ENCODE assay signal across 7 mouse cellular contexts in genomic region chr16:91484808-91485700, GRCm38 (mm10). TPM values are rescaled to one million over a fixed set of nuclear protein-coding genes. Genes with fewer than 3 reads are reported as not detected.
DNase-seq lines count a peak whose midpoint lies in the region; ATAC-seq lines count a peak whose summit lies in the region.

TSS of gene Ifnar1 (plus strand) at chr16:91485238.

- H3K27me3 ChIP-seq in embryonic facial prominence, embryonic 11.5 days (ENCODE audit: control insufficient read depth, insufficient read depth, low read length) = no peaks in the 10 kb centered on the region
- no peaks in the 10 kb centered on the region for H3K27me3 ChIP-seq in limb, embryonic 10.5 days (ENCODE audit: low read depth, poor library complexity, severe bottlenecking)
- H3K27me3 ChIP-seq in midbrain, embryonic 13.5 days = no peaks in the 10 kb centered on the region

- no peaks in the 10 kb centered on the region for H3K4me1 ChIP-seq in embryonic facial prominence, embryonic 11.5 days (ENCODE audit: control insufficient read depth, insufficient read depth, low read length)
- H3K4me1 ChIP-seq in limb, embryonic 10.5 days = peaks cover 12% of the 10 kb centered on the region
- peaks cover 33% of the 10 kb centered on the region for H3K4me1 ChIP-seq in midbrain, embryonic 13.5 days (replicated peaks)

- under 1% methylated on average over 60 of the region's 68 CpGs for WGBS in embryonic facial prominence, embryonic 11.5 days
- WGBS in limb, embryonic 10.5 days = under 1% methylated on average over 68 of the region's 68 CpGs
- under 1% methylated on average over 55 of the region's 68 CpGs for WGBS in midbrain, embryonic 13.5 days

- peak within 1 kb of the TSS; percentile 91 for H3K9ac ChIP-seq in embryonic facial prominence, embryonic 11.5 days (replicated peaks; ENCODE audit: low read length)
- H3K9ac ChIP-seq in midbrain, embryonic 13.5 days (replicated peaks) = peak within 1 kb of the TSS; percentile 97

- no peaks in the 10 kb centered on the region for H3K36me3 ChIP-seq in embryonic facial prominence, embryonic 11.5 days (replicated peaks; ENCODE audit: control insufficient read depth, insufficient read depth, low read depth, low read length)
- peaks cover 31% of the 10 kb centered on the region for H3K36me3 ChIP-seq in limb, embryonic 10.5 days
- peaks cover 14% of the 10 kb centered on the region for H3K36me3 ChIP-seq in midbrain, embryonic 13.5 days

- H3K9me3 ChIP-seq in embryonic facial prominence, embryonic 11.5 days (replicated peaks; ENCODE audit: control insufficient read depth, low read length) = no peaks in the 10 kb centered on the region
- H3K9me3 ChIP-seq in limb, embryonic 10.5 days (replicated peaks) = no peaks in the 10 kb centered on the region
- H3K9me3 ChIP-seq in midbrain, embryonic 13.5 days = no peaks in the 10 kb centered on the region

- H3K27ac ChIP-seq in embryonic facial prominence, embryonic 11.5 days (replicated peaks; ENCODE audit: low read depth, low read length) = peak within 1 kb of the TSS; percentile 85
- H3K27ac ChIP-seq in limb, embryonic 10.5 days = peak within 1 kb of the TSS; percentile 95
- H3K27ac ChIP-seq in midbrain, embryonic 13.5 days = peak within 1 kb of the TSS; percentile 98

- ATAC-seq in embryonic facial prominence, embryonic 11.5 days (replicated peaks; ENCODE audit: insufficient number of reproducible peaks, low FRiP score, low TSS enrichment, low read depth) = peak; percentile 99
- peak; percentile 94 for ATAC-seq in granulocyte monocyte progenitor cell, adult 5-6 weeks (replicated peaks; ENCODE audit: poor library complexity, severe bottlenecking)
- ATAC-seq in midbrain, embryonic 13.5 days = peak; percentile 99

- H3K4me3 ChIP-seq in embryonic facial prominence, embryonic 11.5 days (ENCODE audit: low read depth, low read length) = peak within 1 kb of the TSS; percentile 75
- H3K4me3 ChIP-seq in limb, embryonic 10.5 days = peak within 1 kb of the TSS; percentile 80
- peak within 1 kb of the TSS; percentile 97 for H3K4me3 ChIP-seq in midbrain, embryonic 13.5 days (replicated peaks)

- peak within 1 kb of the TSS; percentile 50 for H3K4me2 ChIP-seq in embryonic facial prominence, embryonic 11.5 days (ENCODE audit: low read depth, low read length)
- peak within 1 kb of the TSS; percentile 72 for H3K4me2 ChIP-seq in midbrain, embryonic 13.5 days (replicated peaks)

- peak; percentile 100 for DNase-seq in adrenal gland, postnatal 14 days
- DNase-seq in embryonic facial prominence, embryonic 11.5 days (ENCODE audit: low spot score) = peak; percentile 99
- peak; percentile 100 for DNase-seq in kidney, adult 11 months
- peak; percentile 98 for DNase-seq in limb, embryonic 10.5 days (ENCODE audit: low spot score)
- DNase-seq in spleen, adult 12 weeks (ENCODE audit: low spot score) = peak; percentile 96

RNA-seq across cellular contexts. Expression of gene Ifnar1, which starts in this region (rescaled TPM):
- 80.3 and 82.7 TPM in 2 replicates for total RNA-seq in adrenal gland, postnatal 14 days (2021)
- 51.5 and 57.4 TPM in 2 replicates for polyA plus RNA-seq in embryonic facial prominence, embryonic 11.5 days (2014; fragmentation: Nextera tagmentation; extraction: Ambion mirVana)
- total RNA-seq in granulocyte monocyte progenitor cell, adult 5-6 weeks (2014; fragmentation: Nextera tagmentation) = 32.3 and 42.5 TPM in 2 replicates
- total RNA-seq in granulocyte monocyte progenitor cell, adult 5-6 weeks (2017) = 33.3 and 35.6 TPM in 2 replicates
- polyA plus RNA-seq in limb, embryonic 10.5 days (2016; fragmentation: Nextera tagmentation; extraction: Ambion mirVana) = 53.8 and 61.4 TPM in 2 replicates
- 54.7 and 55.2 TPM in 2 replicates for polyA plus RNA-seq in midbrain, embryonic 13.5 days (2015; fragmentation: Nextera tagmentation; extraction: Ambion mirVana)

Comparison
In these comparisons a context has a peak if more than half of its experiments do, and no peak if none do; other contexts are left out.
1. Peak in every context shown above with its lines: DNase-seq, ATAC-seq, H3K4me3 ChIP-seq and H3K27ac ChIP-seq.